Comparison of ENCODE assay signal across 7 mouse cellular contexts in the genomic region with DNA sequence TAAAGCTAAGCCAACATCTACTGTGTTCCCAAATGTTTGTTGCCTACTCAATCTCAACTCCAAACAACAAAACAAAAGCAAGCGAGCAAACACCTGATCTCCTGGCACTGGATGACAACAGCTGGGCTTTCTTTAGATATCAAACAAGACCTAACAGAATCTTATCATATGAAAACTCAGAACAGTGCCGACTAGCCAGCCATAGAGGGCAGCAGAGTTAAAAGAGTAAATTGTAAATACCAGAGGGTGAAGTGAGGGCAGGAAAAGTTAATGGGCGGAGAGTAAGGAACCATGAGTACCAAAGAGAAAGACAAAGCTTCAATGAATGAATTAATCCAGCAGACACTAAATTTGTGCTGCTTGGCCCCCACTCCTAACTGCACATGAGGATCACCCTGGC. TPM values are rescaled to one million over a fixed set of nuclear protein-coding genes. Genes with fewer than 3 reads are reported as not detected.
DNase-seq lines count a peak whose midpoint lies in the region; ATAC-seq lines count a peak whose summit lies in the region.

No protein-coding gene starts in this region.

- DNase-seq in A20 (ENCODE audit: low read depth, low spot score): peak; percentile 75
- DNase-seq in CD8-positive naive resting alpha-beta T cell, adult 2 months (ENCODE audit: low read depth in 2 of 2, low spot score in 2 of 2): peak; percentile 51 to 68
- peak; percentile 62 for DNase-seq in c-Kit-positive CD71-positive TER-119-positive erythroid progenitor cells, embryonic 14.5 days (ENCODE audit: low spot score)
- DNase-seq in frontal cortex, adult 2 months (ENCODE audit: extremely low spot score in 1 of 2, low spot score in 1 of 2): peak; percentile 38 to 71
- peak; percentile 42 to 63 for DNase-seq in natural killer cell, adult 2 months (ENCODE audit: low spot score in 2 of 2)

- peaks cover 2% of the 10 kb centered on the region; the same call in 1 of the 2 replicates for H3K4me1 ChIP-seq in intestine, embryonic 16.5 days (ENCODE audit: control insufficient read depth, insufficient read depth, low read length)
- H3K4me1 ChIP-seq in liver, embryonic 12.5 days: peaks cover 39% of the 10 kb centered on the region

- H3K9me3 ChIP-seq in intestine, embryonic 16.5 days (ENCODE audit: control insufficient read depth, low read length): no peaks in the 10 kb centered on the region
- H3K9me3 ChIP-seq in liver, embryonic 12.5 days (replicated peaks): no peaks in the 10 kb centered on the region

- H3K4me2 ChIP-seq in intestine, embryonic 16.5 days (ENCODE audit: low read depth, low read length): no peak overlapping the region
- peak overlapping the region; percentile 19; the same call in 1 of the 2 replicates for H3K4me2 ChIP-seq in liver, embryonic 12.5 days

- no peak overlapping the region for H3K4me3 ChIP-seq in intestine, embryonic 16.5 days (ENCODE audit: low read length)
- no peak overlapping the region for H3K4me3 ChIP-seq in liver, embryonic 12.5 days

- H3K9ac ChIP-seq in intestine, embryonic 16.5 days (ENCODE audit: low read depth, low read length): no peak overlapping the region
- 0 out of 2 replicates have a peak overlapping the region, but pooled peaks have one; percentile 5 for H3K9ac ChIP-seq in liver, embryonic 12.5 days

- no peak overlapping the region for H3K27ac ChIP-seq in intestine, embryonic 16.5 days (ENCODE audit: low read length)
- no peak overlapping the region for H3K27ac ChIP-seq in liver, embryonic 12.5 days

- H3K27me3 ChIP-seq in intestine, embryonic 16.5 days (replicated peaks; ENCODE audit: control insufficient read depth, insufficient read depth, low read length): no peaks in the 10 kb centered on the region
- H3K27me3 ChIP-seq in liver, embryonic 12.5 days (replicated peaks): no peaks in the 10 kb centered on the region

- ATAC-seq in intestine, embryonic 16.5 days: peak; percentile 70; the same call in 1 of the 2 replicates
- 0 out of 2 replicates have a peak, but pooled peaks have one; percentile 55 for ATAC-seq in liver, embryonic 12.5 days

- no peaks in the 10 kb centered on the region for H3K36me3 ChIP-seq in intestine, embryonic 16.5 days (ENCODE audit: control insufficient read depth, insufficient read depth, low read length)
- H3K36me3 ChIP-seq in liver, embryonic 12.5 days: no peaks in the 10 kb centered on the region

- 20% methylated on average over 3 of the region's 3 CpGs for WGBS in intestine, embryonic 16.5 days
- 24% methylated on average over 3 of the region's 3 CpGs for WGBS in liver, embryonic 12.5 days (ENCODE audit: insufficient replicate concordance)

RNA-seq across cellular contexts. Expression of a gene that starts 11.8 kb away (rescaled TPM):
- polyA plus RNA-seq in frontal cortex, adult 2 months (2012; rRNA removed): 90.5 and 94.4 TPM in 2 replicates
- polyA plus RNA-seq in intestine, embryonic 16.5 days (2015; fragmentation: Nextera tagmentation; extraction: Ambion mirVana): 11.3 and 11.8 TPM in 2 replicates
- 33.1 and 33.9 TPM in 2 replicates for polyA plus RNA-seq in liver, embryonic 12.5 days (2016; fragmentation: Nextera tagmentation; extraction: Ambion mirVana)
